Mouse (Mus musculus) c-Kit-positive CD71-positive TER-119-positive erythroid progenitor cells, embryonic 14.5 days (primary cell): Measurements from ENCODE around the gene Etfb.
A peak's percentile ranks its signal among the peaks of the same experiment; 100 is the strongest.

Experiments
- DNase-seq: peaks from one replicate; pipeline ENCODE4 v3.0.0-alpha.2; 2013; ENCODE audit warnings: low spot score

Gene Etfb

GRCm38 (mm10) chr7:43449811-43450210, 5.9 kb downstream of the Etfb start:
- no peak for DNase-seq

GRCm38 (mm10) chr7:43451726-43452125, 7.8 kb downstream of the Etfb start:
- no peak for DNase-seq

GRCm38 (mm10) chr7:43452609-43453008, 8.7 kb downstream of the Etfb start:
- peak; percentile 14 for DNase-seq

- DNase-seq, result no peak
These were observed 9.9 kb downstream of the Etfb start for GRCm38 (mm10) chr7:43453599-43454355.

- DNase-seq, result no peak
These were observed 10.5 kb downstream of the Etfb start for GRCm38 (mm10) chr7:43454371-43454770.

- DNase-seq, result no peak
These were observed 19.0 kb downstream of the Etfb start, which contains the start of gene Vsig10l for GRCm38 (mm10) chr7:43462851-43463250. Gene Vsig10l (plus strand): TSS chr7:43463151.

- no peak for DNase-seq
These were observed 20.1 kb downstream of the Etfb start for GRCm38 (mm10) chr7:43463976-43464375.

GRCm38 (mm10) chr7:43464864-43465343, 21.0 kb downstream of the Etfb start:
- no peak for DNase-seq

GRCm38 (mm10) chr7:43465344-43466098, 21.6 kb downstream of the Etfb start:
- peak; percentile 89 for DNase-seq

GRCm38 (mm10) chr7:43466099-43466694, 22.3 kb downstream of the Etfb start:
- DNase-seq, result peak; percentile 66

- DNase-seq, result peak; percentile 32
These were observed 26.5 kb downstream of the Etfb start for GRCm38 (mm10) chr7:43470373-43470772.

GRCm38 (mm10) chr7:43475706-43476105, 31.8 kb downstream of the Etfb start:
- no peak for DNase-seq

GRCm38 (mm10) chr7:43476376-43476775, 32.5 kb downstream of the Etfb start:
- no peak for DNase-seq

GRCm38 (mm10) chr7:43481191-43481590, 37.3 kb downstream of the Etfb start:
- DNase-seq, result no peak

GRCm38 (mm10) chr7:43482090-43482716, 38.3 kb downstream of the Etfb start:
- no peak for DNase-seq

GRCm38 (mm10) chr7:43483236-43483635, 39.4 kb downstream of the Etfb start:
- DNase-seq, result no peak

GRCm38 (mm10) chr7:43488646-43489045, 44.8 kb downstream of the Etfb start:
- DNase-seq, result no peak

GRCm38 (mm10) chr7:43489631-43490125, 45.8 kb downstream of the Etfb start, which contains the start of gene Iglon5:
Gene Iglon5 (minus strand): TSS chr7:43490075.
- no peak for DNase-seq

- no peak for DNase-seq
These were observed 46.3 kb downstream of the Etfb start for GRCm38 (mm10) chr7:43490182-43490584.

GRCm38 (mm10) chr7:43490861-43491260, 47.0 kb downstream of the Etfb start:
- no peak for DNase-seq

GRCm38 (mm10) chr7:43495343-43496021, 51.6 kb downstream of the Etfb start:
- DNase-seq, result no peak
